8 mouse cellular contexts compared by ENCODE assay signal in the genomic region with DNA sequence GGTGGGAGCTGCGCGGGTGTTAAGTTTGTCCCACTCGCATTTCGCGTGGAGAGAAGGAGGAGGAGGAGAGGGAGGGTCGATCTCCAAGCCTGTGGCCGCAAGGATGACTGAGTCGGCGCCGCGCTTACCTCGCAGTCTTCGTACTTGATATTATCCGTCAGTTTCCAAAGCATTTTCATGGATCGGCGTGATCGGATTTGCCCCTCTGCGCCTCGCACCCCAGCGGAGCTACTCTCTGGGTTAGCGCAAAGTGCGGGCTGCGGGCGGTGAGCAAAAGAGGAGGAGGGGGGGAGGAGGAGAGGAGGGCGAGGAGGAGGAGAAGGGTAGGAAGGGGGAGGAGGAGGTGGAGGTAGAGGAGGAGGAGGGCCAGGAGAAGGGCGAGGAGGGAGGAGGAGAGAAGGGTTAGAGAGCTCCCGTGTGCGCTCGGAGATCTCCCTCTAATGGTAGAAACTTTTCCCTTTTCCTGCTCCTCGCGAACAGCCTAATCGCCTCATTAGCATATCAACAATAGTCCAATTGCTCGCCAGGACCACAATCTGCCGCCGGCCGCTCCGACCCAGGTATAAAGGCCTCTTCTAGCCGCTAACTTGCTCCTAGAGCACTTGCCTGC. TPM values are rescaled to one million over a fixed set of nuclear protein-coding genes. Genes with fewer than 3 reads are reported as not detected.
A peak's percentile ranks its signal among the peaks of the same experiment; 100 is the strongest.
DNase-seq lines count a peak whose midpoint lies in the region; ATAC-seq and TF ChIP-seq lines count a peak whose summit lies in the region.

No protein-coding gene starts in this region.

- ATAC-seq in megakaryocyte, adult 5-6 weeks (ENCODE audit: poor library complexity, severe bottlenecking) = no peak
- ATAC-seq in limb, embryonic 13.5 days (ENCODE audit: low FRiP score, low read depth) = peak; percentile 33; the same call in 1 of the 2 replicates
- no peak for ATAC-seq in megakaryocyte-erythroid progenitor cell, adult 5-6 weeks (replicated peaks; ENCODE audit: low FRiP score, low TSS enrichment, poor library complexity, severe bottlenecking)

- H3K4me3 ChIP-seq in megakaryocyte, embryonic 14.5 days (replicated peaks) = peak overlapping the region; percentile 89
- peak overlapping the region; percentile 47 for H3K4me3 ChIP-seq in embryonic fibroblast, embryonic 13.5 days (ENCODE audit: insufficient read depth, low read length)
- peak overlapping the region; percentile 59 for H3K4me3 ChIP-seq in limb, embryonic 13.5 days
- peak overlapping the region; percentile 28 for H3K4me3 ChIP-seq in small intestine, adult 2 months (ENCODE audit: low read depth, low read length)

- no peak overlapping the region for H3K27ac ChIP-seq in embryonic fibroblast, embryonic 13.5 days (ENCODE audit: insufficient read depth, low read length)
- H3K27ac ChIP-seq in limb, embryonic 13.5 days = 0 out of 2 replicates have a peak overlapping the region, but pooled peaks have one; percentile 15
- H3K27ac ChIP-seq in small intestine, adult 2 months (ENCODE audit: insufficient read depth, low read depth, low read length) = no peak overlapping the region

- TF ChIP-seq POLR2A in embryonic fibroblast, embryonic 13.5 days (IDR thresholded peaks at IDR 0.05; ENCODE audit: low read depth, low read length) = peak; percentile 39; the same call in 1 of the 2 replicates
- TF ChIP-seq POLR2A in small intestine, adult 2 months (IDR thresholded peaks at IDR 0.05; ENCODE audit: low read depth, low read length) = no peak

- no peaks in the 10 kb centered on the region for H3K9me3 ChIP-seq in megakaryocyte, embryonic 14.5 days
- no peaks in the 10 kb centered on the region for H3K9me3 ChIP-seq in limb, embryonic 13.5 days

- WGBS in limb, embryonic 13.5 days = under 1% methylated on average over 35 of the region's 38 CpGs
- WGBS in small intestine, adult 2 months = under 1% methylated on average over 37 of the region's 38 CpGs

- H3K36me3 ChIP-seq in megakaryocyte, embryonic 14.5 days (replicated peaks; ENCODE audit: low read length) = no peaks in the 10 kb centered on the region
- no peaks in the 10 kb centered on the region for H3K36me3 ChIP-seq in limb, embryonic 13.5 days
- H3K36me3 ChIP-seq in small intestine, adult 2 months (ENCODE audit: control insufficient read depth, insufficient read depth, low read length) = no peaks in the 10 kb centered on the region

- H3K4me2 ChIP-seq in limb, embryonic 13.5 days (replicated peaks) = peak overlapping the region; percentile 71

- H3K4me1 ChIP-seq in megakaryocyte, embryonic 14.5 days = peaks cover 53% of the 10 kb centered on the region
- H3K4me1 ChIP-seq in embryonic fibroblast, embryonic 13.5 days (ENCODE audit: control insufficient read depth, insufficient read depth, low read length) = no peaks in the 10 kb centered on the region; the same call in 1 of the 2 replicates
- peaks cover 35% of the 10 kb centered on the region for H3K4me1 ChIP-seq in limb, embryonic 13.5 days
- H3K4me1 ChIP-seq in small intestine, adult 2 months (ENCODE audit: control insufficient read depth, insufficient read depth, insufficient read length, low read length) = peaks cover 22% of the 10 kb centered on the region

- DNase-seq in natural killer cell, adult 2 months (ENCODE audit: low spot score in 2 of 2) = no peak
- DNase-seq in urinary bladder, postnatal 14 days (ENCODE audit: low spot score) = no peak

- peak overlapping the region; percentile 84 for H3K9ac ChIP-seq in limb, embryonic 13.5 days

- peaks cover 98% of the 10 kb centered on the region for H3K27me3 ChIP-seq in megakaryocyte, embryonic 14.5 days (replicated peaks)
- peaks cover 80% of the 10 kb centered on the region for H3K27me3 ChIP-seq in limb, embryonic 13.5 days
- peaks cover 95% of the 10 kb centered on the region for H3K27me3 ChIP-seq in small intestine, adult 2 months (ENCODE audit: control insufficient read depth, insufficient read depth, low read length)

- TF ChIP-seq CTCF in embryonic fibroblast, embryonic 13.5 days (IDR thresholded peaks at IDR 0.05; ENCODE audit: borderline replicate concordance, insufficient read depth, low read length) = peak; percentile 25; the same call in 1 of the 2 replicates
- 0 out of 2 replicates have a peak, but pooled peaks have one; percentile 15 for TF ChIP-seq CTCF in small intestine, adult 2 months (IDR thresholded peaks at IDR 0.05; ENCODE audit: extremely low read depth, insufficient read length, insufficient replicate concordance, low read depth, low read length)

RNA-seq across cellular contexts. Expression of a gene that starts 4.5 kb away (rescaled TPM):
- not detected in 2 replicates for polyA plus RNA-seq in megakaryocyte, embryonic 14.5 days (2012; ENCODE audit: insufficient read depth, low replicate concordance)
- total RNA-seq in megakaryocyte, adult 5-6 weeks (2015) = 0.36 TPM in 1 of 2 replicates, not detected in the other
- 0.07 TPM in 1 of 2 replicates, not detected in the other for total RNA-seq in megakaryocyte, adult 5-6 weeks (2017)
- 3.9 and 7.3 TPM in 2 replicates for polyA plus RNA-seq in embryonic fibroblast, embryonic 13.5 days (2011; ENCODE audit: insufficient read length, low read depth, missing spikeins)
- polyA plus RNA-seq in limb, embryonic 13.5 days (2015; fragmentation: Nextera tagmentation; extraction: Ambion mirVana) = 8.3 and 9.5 TPM in 2 replicates
- polyA plus RNA-seq in small intestine, adult 2 months (2012; rRNA removed) = 0.04 TPM in 1 of 2 replicates, not detected in the other
- total RNA-seq in megakaryocyte-erythroid progenitor cell, adult 5-6 weeks (2014; fragmentation: Nextera tagmentation) = not detected in 2 replicates
- not detected in 2 replicates for total RNA-seq in megakaryocyte-erythroid progenitor cell, adult 5-6 weeks (2017)

Comparison
In these comparisons a context has a peak if more than half of its experiments do, and no peak if none do; other contexts are left out.
1. H3K4me3 ChIP-seq: peak in every context shown above with its lines; median percentile 89 in megakaryocyte, embryonic 14.5 days; 59 in limb, embryonic 13.5 days; 47 in embryonic fibroblast, embryonic 13.5 days; 28 in small intestine, adult 2 months.